Mouse (Mus musculus) urinary bladder, postnatal 14 days (tissue): Measurements from ENCODE around the gene A230050P20Rik.
"Not testable (repeated sequence)": the region's sequence is repeated elsewhere in the genome, so short reads cannot be mapped to it uniquely, and the experiment has no call there.

Experiments
- DNase-seq: peaks from one replicate; pipeline ENCODE4 v3.0.0; 2021; ENCODE audit warnings: low spot score

A230050P20Rik gene

GRCm38 (mm10) chr9:20868448-20869001 is at the start of gene A230050P20Rik:
Gene A230050P20Rik, plus strand, starts transcription at chr9:20868642.
- DNase-seq = peak; percentile 49

DNA sequence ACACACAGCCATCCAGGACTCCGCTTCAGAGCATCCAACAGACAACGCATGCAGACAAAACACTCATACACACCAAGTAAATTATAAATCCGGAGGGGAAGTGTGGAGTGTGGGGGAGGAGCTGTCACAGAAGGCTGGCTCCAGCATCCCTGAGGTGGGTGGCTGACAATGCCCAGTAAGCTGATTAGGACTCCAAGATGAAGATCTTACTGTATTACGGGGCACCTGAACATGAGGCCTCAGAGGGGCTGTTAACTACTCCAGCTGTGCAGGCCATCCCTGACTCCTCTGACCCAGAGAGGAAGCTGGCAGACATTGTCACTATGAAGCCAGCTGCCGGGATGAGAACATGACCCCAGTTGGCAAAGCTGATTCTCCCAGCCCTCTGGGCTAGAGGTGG is 48.4 kb upstream of the A230050P20Rik start:
- DNase-seq = no peak

DNA sequence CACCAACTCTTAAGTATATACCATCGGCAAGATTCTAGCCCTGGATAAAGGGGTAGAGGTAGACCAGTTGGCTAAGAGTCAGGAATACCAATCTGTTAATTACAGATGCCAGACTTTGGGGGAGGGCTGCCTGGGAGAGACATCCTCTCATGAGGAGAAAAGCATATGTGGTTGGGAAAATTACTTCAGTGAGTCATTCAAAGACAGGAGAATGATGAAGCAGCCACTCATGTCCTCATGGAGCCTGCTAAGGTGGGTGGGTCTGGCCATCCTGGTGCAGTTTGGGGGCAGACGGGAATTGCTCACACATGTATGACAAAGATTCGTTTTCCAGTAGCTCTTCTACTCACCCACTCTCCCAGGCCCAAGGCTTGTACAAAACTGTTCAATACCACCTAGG is 45.6 kb upstream of the A230050P20Rik start:
- no peak for DNase-seq

DNA sequence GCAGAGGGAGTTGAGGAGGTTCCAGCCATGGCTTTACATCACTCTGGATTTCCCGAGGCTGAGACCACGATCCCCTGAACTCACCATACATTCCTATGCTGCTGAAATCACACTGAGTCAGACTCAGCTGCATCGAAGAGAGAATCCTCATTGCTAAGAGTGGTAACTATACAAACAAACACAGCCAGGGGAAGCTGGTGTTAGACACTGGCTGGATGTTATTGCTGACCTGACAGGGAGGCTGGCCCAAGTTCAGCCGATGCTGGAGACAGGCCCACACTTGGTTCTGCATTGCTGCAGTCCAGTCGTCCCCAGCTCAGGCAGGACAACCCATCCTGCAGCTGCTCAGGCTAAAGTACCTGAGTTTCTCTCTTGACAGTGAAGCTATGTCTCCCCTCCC is 42.7 kb upstream of the A230050P20Rik start:
- peak; percentile 14 for DNase-seq

DNA sequence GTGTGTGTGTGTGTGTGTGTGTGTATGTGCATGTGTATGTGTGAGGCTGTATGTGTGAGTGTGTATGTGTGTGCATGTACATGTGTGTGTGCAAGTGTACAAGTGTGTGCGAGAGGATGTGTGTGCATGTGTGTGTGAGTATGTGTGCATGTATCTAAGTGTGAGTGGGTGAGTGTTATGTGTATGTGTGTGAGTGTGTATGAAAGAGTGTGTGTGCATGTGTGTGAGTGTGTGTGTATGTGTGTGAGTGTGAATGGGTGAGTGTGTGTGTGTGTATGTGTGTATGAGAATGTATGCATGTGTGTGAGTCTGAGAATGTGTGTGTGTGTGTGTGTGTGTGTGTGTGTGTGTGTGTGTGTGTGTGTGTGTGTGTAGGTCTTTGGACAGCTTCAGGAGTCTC is 40.3 kb upstream of the A230050P20Rik start:
- DNase-seq = no peak

DNA sequence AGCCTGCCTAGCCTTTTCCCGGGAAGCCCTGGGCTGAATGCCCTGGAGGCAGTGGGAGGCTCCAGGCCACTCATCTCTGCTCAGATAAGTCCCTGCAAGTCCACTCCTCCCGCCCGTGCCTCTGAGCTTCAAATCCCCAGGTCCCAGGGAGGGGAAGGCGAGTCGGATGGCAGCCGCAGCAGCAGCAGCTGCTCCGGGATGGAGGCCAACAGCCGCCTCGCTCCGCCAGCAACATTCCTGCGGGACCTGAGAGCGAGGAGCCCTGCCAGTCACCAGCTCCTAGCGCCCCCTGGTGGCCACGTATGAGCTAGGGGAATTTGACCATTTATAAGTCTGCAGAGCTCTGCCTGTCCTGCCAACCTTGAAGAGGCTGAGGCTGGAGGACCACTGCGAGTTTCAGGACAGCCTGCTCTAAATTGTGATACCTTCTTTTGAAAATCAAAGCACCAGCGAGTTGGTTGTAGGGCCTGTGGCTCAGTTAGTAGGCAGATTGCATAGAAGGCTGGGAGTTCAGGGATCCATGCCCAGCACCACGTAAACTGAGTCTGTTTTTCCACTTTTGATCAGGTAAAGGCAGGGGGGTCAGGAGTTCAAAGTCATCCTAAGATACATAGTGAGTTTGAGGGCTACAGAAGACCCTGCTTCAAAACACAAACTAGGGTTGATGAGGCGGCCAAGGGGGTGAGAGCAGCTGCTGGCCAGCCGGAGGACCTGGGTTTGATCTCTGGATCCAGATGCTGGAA is 37.4 kb upstream of the A230050P20Rik start:
- peak; percentile 97 for DNase-seq

DNA sequence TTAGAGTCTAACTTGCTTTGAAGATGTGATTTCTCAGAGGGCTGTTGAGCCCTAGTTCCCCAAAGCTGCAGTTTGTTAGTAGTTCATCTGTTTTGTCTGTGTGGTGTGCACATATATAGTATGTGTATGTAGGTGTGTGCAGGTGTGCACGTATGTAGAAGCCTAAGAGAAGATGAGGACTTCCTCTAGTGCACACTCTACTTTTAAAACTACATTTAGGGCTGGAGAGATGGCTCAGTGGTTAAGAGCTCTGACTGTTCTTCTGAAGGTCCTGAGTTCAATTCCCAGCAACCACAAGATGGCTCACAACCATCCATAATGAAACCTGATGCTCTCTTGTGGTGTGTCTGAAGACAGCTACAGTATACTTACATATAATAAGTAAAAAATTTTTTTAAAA is 33.6 kb upstream of the A230050P20Rik start:
- no peak for DNase-seq

DNA sequence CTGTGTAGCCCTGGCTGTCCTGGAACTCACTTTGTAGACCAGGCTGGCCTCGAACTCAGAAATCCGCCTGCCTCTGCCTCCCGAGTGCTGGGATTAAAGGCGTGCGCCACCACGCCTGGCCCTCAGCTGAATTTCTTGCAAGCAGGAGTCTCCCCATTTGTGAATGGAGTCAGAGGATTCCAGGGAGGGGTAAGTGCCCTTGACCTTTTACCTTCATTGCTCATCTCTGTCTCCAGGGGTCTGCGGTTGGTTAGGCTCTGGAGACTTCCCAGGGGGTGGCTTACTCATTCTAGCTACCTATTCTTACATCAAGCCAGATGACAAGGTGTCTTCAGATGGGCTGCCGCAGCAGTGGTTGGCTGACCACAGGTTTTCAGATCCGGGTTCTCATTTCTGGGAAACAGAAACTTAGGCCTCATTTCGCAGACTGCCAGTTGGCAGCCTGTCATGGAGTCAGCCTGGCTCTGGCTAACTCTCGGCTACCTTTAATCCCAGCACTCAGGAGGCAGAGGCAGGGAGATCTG is 32.9 kb upstream of the A230050P20Rik start:
- not testable (repeated sequence) for DNase-seq

DNA sequence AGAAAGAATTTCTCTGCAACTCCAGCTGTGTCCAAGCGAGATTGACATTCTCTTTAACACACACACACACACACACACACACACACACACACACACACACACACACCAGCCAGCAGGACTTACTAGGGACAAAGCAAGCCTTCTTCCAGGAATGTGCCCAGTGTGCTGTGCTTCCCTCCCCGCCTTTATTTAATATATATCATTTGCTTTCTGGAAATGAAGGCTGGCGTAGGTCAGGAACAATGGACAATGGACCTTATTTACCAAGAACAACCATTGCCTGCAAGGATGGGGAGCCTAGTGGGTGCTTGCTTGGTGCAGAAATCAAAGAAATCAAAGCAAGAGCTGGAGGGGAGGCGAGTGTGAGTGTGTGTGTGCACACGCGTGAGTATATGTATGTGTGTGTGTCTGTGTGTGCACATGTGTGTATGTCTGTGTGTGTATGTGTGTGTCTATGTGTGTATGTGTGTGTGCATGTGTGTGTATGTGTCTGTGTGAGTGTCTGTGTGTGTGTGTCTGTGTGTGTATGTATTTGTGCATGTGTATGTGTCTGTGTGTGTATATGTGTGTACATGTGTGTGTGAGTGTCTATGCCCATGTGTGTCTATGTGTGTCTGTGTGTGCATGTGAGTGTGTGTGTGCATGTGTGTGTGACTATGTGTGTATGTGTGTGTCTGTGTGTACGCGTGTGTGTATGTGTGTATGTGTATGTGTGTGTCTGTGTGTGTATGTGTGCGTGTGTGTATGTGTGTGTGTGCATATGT is 31.1 kb upstream of the A230050P20Rik start:
- no peak for DNase-seq

- DNase-seq = no peak
Measured at GRCm38 (mm10) chr9:20838931-20839330, 29.5 kb upstream of the A230050P20Rik start.

GRCm38 (mm10) chr9:20842211-20842610 is 26.2 kb upstream of the A230050P20Rik start:
- DNase-seq = no peak

DNA sequence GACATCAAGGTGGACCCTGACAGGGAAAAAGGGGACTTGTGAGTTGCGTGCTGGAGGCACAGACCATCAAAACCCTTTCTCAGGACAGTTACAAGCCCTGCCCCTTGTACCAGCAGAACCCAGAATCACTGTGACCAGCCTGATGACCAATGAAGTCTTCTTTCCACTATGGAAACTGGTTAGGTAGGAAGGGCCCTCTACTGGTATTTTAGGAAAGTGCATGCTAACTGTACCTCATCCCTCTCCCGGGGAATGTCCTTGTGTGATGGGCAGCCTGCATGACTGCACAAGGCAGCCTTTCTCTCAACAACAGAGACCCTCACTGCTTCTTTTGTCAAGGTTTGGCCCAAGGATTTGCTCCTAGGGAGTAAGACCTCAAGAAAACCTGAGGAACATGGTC is 25.8 kb upstream of the A230050P20Rik start:
- no peak for DNase-seq

- no peak for DNase-seq
Measured at GRCm38 (mm10) chr9:20850179-20850578, 18.3 kb upstream of the A230050P20Rik start.

- DNase-seq = peak; percentile 59
Measured at GRCm38 (mm10) chr9:20857131-20857530, 11.3 kb upstream of the A230050P20Rik start.

DNA sequence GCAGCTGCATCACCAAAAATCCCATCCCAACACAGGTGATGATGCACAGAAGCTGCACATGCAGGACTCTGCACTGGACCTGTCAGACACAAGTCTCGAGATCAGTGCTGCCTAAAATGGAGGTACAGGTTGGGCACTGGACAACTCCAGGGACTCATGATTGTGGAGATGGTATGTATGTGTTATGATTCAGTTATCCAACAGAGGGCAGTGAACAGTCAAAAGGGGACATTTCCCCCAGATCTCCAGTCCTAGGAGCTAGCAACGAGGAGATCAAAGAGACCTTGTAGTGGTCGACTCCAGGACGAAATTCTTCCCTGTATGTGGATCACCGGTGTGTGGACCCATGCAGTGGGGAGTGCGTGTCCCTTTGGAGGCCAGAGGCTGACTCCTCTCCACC is 8.5 kb upstream of the A230050P20Rik start:
- DNase-seq = no peak

GRCm38 (mm10) chr9:20861821-20862220 is 6.6 kb upstream of the A230050P20Rik start:
- no peak for DNase-seq

GRCm38 (mm10) chr9:20862225-20862624 is 6.2 kb upstream of the A230050P20Rik start:
- DNase-seq = no peak

- DNase-seq = no peak
Measured at GRCm38 (mm10) chr9:20866879-20867278, 1.6 kb upstream of the A230050P20Rik start.

GRCm38 (mm10) chr9:20869246-20869645 is 804 bp downstream of the A230050P20Rik start:
- DNase-seq = no peak

GRCm38 (mm10) chr9:20870211-20871173 is 2.0 kb downstream of the A230050P20Rik start:
- no peak for DNase-seq

- DNase-seq = no peak
Measured at GRCm38 (mm10) chr9:20872991-20873390, 4.5 kb downstream of the A230050P20Rik start.

DNA sequence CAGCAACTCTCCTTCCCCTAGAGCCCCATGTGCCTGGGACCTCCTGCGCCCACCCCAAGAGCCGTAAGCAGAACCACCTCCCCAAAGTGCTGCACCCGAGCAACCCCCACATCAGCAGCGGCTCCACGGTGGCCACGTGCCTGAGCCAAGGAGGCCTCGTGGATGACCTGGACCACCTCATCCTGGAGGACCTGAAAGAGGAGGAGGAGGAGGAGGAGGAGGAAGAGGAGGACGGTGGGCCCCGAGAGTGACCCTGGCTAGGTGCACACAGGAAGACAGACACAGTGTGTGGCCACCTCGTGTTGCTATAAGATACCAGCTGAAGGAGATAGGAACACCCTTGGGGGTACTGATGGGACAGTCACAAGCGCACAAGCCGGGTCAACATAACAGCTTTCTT is 5.1 kb downstream of the A230050P20Rik start:
- DNase-seq = no peak
